Mouse (Mus musculus): ENCODE results near the gene Gle1. TPM values are rescaled to one million over a fixed set of nuclear protein-coding genes. Genes with fewer than 3 reads are reported as not detected.
"Not testable (repeated sequence)": the region's sequence is repeated elsewhere in the genome, so short reads cannot be mapped to it uniquely, and the experiment has no call there.

Gle1 gene
- polyA plus RNA-seq, 1 experiment from 2014 or later, result 71.3 TPM

DNA sequence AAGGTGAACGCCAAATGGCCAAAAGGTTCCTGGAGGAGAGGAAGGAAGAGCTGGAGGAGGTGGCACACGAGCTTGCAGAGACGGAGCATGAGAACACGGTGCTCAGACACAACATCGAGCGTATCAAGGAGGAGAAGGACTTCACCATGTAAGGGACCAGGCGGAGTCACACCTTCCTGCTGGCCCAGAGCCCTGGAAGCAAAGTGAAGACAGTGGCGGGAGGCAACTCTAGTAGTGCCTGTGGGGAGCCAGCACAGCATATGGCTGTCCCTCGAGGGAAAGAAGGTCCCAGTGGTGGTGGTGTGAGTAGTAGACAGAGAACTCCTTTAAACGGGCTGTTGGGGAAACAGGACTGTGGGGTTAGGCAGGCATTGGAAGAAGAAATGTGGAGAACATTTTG is 33.0 kb upstream of the Gle1 start:
- peaks cover 32% of the 10 kb centered on the region for H3K36me3 ChIP-seq (ENCODE audit: control insufficient read depth, insufficient read depth, low read length)
- no peak for ATAC-seq (ENCODE audit: insufficient read depth, low FRiP score, low TSS enrichment)
- 95% methylated on average over 10 of the region's 10 CpGs for WGBS

DNA sequence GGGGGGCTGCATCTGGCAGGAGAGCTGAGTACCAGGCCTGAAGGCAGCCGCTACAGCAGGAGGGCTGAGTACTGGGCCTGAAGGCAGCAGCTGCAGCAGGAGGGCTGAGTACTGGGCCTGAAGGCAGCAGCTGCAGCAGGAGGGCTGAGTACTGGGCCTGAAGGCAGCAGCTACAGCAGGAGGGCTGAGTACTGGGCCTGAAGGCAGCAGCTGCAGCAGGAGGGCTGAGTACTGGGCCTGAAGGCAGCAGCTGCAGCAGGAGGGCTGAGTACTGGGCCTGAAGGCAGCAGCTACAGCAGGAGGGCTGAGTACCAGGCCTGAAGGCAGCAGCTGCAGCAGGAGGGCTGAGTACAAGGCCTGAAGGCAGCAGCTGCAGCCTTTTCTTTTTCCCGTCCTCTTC is 27.1 kb upstream of the Gle1 start:
- H3K36me3 ChIP-seq (ENCODE audit: control insufficient read depth, insufficient read depth, low read length), result peaks cover 24% of the 10 kb centered on the region
- 94% methylated on average over 2 of the region's 2 CpGs for WGBS

More for the DNA sequence above, 33.0 kb upstream of the Gle1 start:
- Histone ChIP-seq H3K27me3 (ENCODE audit: control insufficient read depth, insufficient read depth, low read length) (no peaks in the 10 kb centered on the region), H3K4me2 (ENCODE audit: low read depth) (no peak overlapping the region), H3K4me3 (ENCODE audit: low read depth, low read length) (no peak overlapping the region), H3K27ac (ENCODE audit: low read depth, low read length) (no peak overlapping the region), H3K9me3 (ENCODE audit: control insufficient read depth, low read length) (no peaks in the 10 kb centered on the region), H3K9ac (ENCODE audit: low read length) (no peak overlapping the region), H3K4me1 (ENCODE audit: control insufficient read depth, insufficient read depth, low read length) (no peaks in the 10 kb centered on the region)
- DNase-seq (ENCODE audit: low spot score), result peak; percentile 3

DNA sequence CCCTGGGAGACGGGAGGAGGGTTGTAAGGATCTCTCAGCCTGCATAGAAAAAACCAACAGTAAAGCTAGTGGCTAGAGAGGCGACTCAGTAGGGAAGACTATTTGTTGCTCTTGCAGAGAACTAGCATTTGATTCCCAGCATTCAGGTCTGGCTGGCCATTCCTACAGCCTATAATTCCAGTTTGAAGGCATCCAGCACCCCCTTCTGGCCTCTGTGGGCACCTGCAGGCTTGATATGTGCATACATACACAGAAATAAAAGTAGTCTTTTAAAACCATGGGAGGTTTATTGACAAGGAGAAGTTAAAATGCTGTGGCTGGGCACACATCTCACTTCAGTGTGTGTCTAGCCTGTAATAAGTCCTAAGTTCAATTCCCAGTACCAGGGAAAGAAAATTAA is 25.2 kb upstream of the Gle1 start:
- no peak overlapping the region for H3K4me3 ChIP-seq (ENCODE audit: low read depth, low read length)
- H3K4me2 ChIP-seq (ENCODE audit: low read depth), result no peak overlapping the region
- no peak overlapping the region for H3K27ac ChIP-seq (ENCODE audit: low read depth, low read length)
- H3K4me1 ChIP-seq (ENCODE audit: control insufficient read depth, insufficient read depth, low read length), result no peaks in the 10 kb centered on the region
- no peaks in the 10 kb centered on the region for H3K27me3 ChIP-seq (ENCODE audit: control insufficient read depth, insufficient read depth, low read length)
- peak; percentile 16 for DNase-seq (ENCODE audit: low spot score)
- no peak for ATAC-seq (ENCODE audit: insufficient read depth, low FRiP score, low TSS enrichment)
- H3K9me3 ChIP-seq (ENCODE audit: control insufficient read depth, low read length), result no peaks in the 10 kb centered on the region
- WGBS, result 86% methylated on average over 2 of the region's 2 CpGs
- H3K36me3 ChIP-seq (ENCODE audit: control insufficient read depth, insufficient read depth, low read length), result peaks cover 24% of the 10 kb centered on the region
- no peak overlapping the region for H3K9ac ChIP-seq (ENCODE audit: low read length)

More for the DNA sequence above, 27.1 kb upstream of the Gle1 start:
- not testable (repeated sequence) for DNase-seq (ENCODE audit: low spot score); H3K27ac ChIP-seq (ENCODE audit: low read depth, low read length); H3K9ac ChIP-seq (ENCODE audit: low read length); ATAC-seq (ENCODE audit: insufficient read depth, low FRiP score, low TSS enrichment); H3K4me3 ChIP-seq (ENCODE audit: low read depth, low read length); H3K9me3 ChIP-seq (ENCODE audit: control insufficient read depth, low read length); H3K4me2 ChIP-seq (ENCODE audit: low read depth); H3K27me3 ChIP-seq (ENCODE audit: control insufficient read depth, insufficient read depth, low read length); H3K4me1 ChIP-seq (ENCODE audit: control insufficient read depth, insufficient read depth, low read length)

DNA sequence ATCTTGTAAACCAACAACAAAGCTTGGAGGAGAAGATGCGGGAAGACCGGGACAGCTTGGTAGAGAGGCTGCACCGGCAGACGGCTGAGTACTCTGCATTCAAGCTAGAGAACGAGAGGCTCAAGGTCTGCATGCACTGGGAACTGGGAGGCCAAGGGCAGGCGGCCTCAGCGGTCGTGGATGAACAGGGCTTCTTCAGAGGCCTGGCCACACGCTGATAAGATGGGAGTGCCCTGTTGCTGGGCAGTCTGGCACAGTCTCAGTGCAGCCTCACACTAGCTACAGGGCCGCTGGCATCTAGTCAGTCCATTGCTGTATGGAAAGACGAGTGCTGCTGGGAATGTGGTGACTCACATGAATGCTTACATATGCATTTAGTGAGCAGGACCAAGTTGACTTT is 17.6 kb upstream of the Gle1 start:
- no peak for ATAC-seq (ENCODE audit: insufficient read depth, low FRiP score, low TSS enrichment)
- DNase-seq (ENCODE audit: low spot score), result no peak
- 92% methylated on average over 11 of the region's 11 CpGs for WGBS
- no peaks in the 10 kb centered on the region for H3K4me1 ChIP-seq (ENCODE audit: control insufficient read depth, insufficient read depth, low read length)
- no peak overlapping the region for H3K4me2 ChIP-seq (ENCODE audit: low read depth)
- H3K27me3 ChIP-seq (ENCODE audit: control insufficient read depth, insufficient read depth, low read length), result no peaks in the 10 kb centered on the region
- no peak overlapping the region for H3K4me3 ChIP-seq (ENCODE audit: low read depth, low read length)
- H3K27ac ChIP-seq (ENCODE audit: low read depth, low read length), result no peak overlapping the region
- H3K9me3 ChIP-seq (ENCODE audit: control insufficient read depth, low read length), result no peaks in the 10 kb centered on the region
- peaks cover 40% of the 10 kb centered on the region for H3K36me3 ChIP-seq (ENCODE audit: control insufficient read depth, insufficient read depth, low read length)
- no peak overlapping the region for H3K9ac ChIP-seq (ENCODE audit: low read length)

DNA sequence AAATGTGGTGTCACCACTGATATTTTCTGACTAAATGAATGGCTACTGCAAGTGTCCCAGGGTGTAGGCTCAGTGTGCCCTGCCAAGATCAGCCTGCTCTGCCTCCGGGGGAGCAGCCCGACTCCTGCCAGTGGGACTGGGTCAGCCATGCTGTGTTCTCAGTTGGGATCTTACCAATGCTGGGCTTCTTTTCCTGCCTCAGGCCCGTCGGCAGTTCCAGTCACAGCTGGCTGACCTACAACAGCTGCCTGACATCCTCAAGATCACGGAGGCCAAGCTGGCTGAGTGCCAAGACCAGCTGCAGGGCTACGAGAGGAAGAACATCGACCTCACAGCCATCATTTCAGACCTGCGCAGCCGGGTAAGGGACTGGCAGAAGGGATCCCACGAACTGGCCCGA is 13.2 kb upstream of the Gle1 start:
- H3K4me1 ChIP-seq (ENCODE audit: control insufficient read depth, insufficient read depth, low read length), result no peaks in the 10 kb centered on the region
- ATAC-seq (ENCODE audit: insufficient read depth, low FRiP score, low TSS enrichment), result no peak
- H3K27ac ChIP-seq (ENCODE audit: low read depth, low read length), result no peak overlapping the region
- H3K36me3 ChIP-seq (ENCODE audit: control insufficient read depth, insufficient read depth, low read length), result peaks cover 46% of the 10 kb centered on the region
- no peaks in the 10 kb centered on the region for H3K27me3 ChIP-seq (ENCODE audit: control insufficient read depth, insufficient read depth, low read length)
- WGBS, result 82% methylated on average over 11 of the region's 11 CpGs
- H3K4me3 ChIP-seq (ENCODE audit: low read depth, low read length), result no peak overlapping the region
- H3K9me3 ChIP-seq (ENCODE audit: control insufficient read depth, low read length), result no peaks in the 10 kb centered on the region
- no peak for DNase-seq (ENCODE audit: low spot score)
- H3K9ac ChIP-seq (ENCODE audit: low read length), result no peak overlapping the region
- H3K4me2 ChIP-seq (ENCODE audit: low read depth), result no peak overlapping the region

DNA sequence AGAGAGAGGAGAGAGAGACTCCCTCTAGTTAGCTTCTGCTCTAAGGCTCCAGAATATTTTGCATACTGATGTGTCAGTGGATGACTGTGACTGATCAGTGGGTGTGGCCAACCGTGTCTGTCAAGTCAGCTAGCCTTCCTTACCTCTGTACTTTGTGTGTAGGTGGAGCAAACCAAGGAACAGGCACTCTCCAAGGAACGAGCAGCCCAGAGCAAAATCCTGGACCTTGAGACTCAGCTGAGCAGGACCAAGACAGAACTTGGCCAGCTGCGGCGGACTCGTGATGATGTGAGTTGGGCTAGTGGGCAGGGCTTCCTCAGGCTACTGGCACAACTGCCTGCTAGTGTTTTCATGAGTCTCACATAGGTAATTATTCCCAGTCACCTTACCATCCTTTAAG is 8.7 kb upstream of the Gle1 start:
- H3K4me3 ChIP-seq (ENCODE audit: low read depth, low read length), result no peak overlapping the region
- no peak overlapping the region for H3K27ac ChIP-seq (ENCODE audit: low read depth, low read length)
- 95% methylated on average over 5 of the region's 5 CpGs for WGBS
- no peaks in the 10 kb centered on the region for H3K9me3 ChIP-seq (ENCODE audit: control insufficient read depth, low read length)
- no peaks in the 10 kb centered on the region for H3K27me3 ChIP-seq (ENCODE audit: control insufficient read depth, insufficient read depth, low read length)
- H3K4me2 ChIP-seq (ENCODE audit: low read depth), result no peak overlapping the region
- peaks cover 44% of the 10 kb centered on the region for H3K36me3 ChIP-seq (ENCODE audit: control insufficient read depth, insufficient read depth, low read length)
- no peaks in the 10 kb centered on the region for H3K4me1 ChIP-seq (ENCODE audit: control insufficient read depth, insufficient read depth, low read length)
- ATAC-seq (ENCODE audit: insufficient read depth, low FRiP score, low TSS enrichment), result no peak
- H3K9ac ChIP-seq (ENCODE audit: low read length), result no peak overlapping the region
- no peak for DNase-seq (ENCODE audit: low spot score)

DNA sequence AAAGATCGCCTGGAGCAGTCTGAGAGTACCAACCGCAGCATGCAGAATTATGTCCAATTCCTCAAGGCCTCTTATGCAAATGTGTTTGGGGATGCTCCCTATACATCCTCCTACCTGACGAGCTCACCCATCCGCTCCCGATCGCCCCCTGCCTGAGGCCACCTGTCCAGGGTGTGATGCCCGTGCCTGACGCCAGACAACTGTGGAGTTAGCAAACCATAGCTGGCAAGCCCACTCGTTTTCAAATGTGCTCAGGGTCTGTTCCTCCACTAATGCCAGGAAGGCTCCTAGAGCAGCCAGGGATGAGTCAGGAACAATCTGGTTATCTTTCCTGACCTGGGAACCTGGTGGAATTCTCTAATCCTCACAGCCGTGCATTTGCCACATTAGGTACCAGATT is 4.7 kb upstream of the Gle1 start:
- H3K27me3 ChIP-seq (ENCODE audit: control insufficient read depth, insufficient read depth, low read length), result no peaks in the 10 kb centered on the region
- no peak overlapping the region for H3K27ac ChIP-seq (ENCODE audit: low read depth, low read length)
- ATAC-seq (ENCODE audit: insufficient read depth, low FRiP score, low TSS enrichment) (no peak), DNase-seq (ENCODE audit: low spot score) (no peak)
- H3K4me1 ChIP-seq (ENCODE audit: control insufficient read depth, insufficient read depth, low read length), result no peaks in the 10 kb centered on the region
- no peak overlapping the region for H3K9ac ChIP-seq (ENCODE audit: low read length)
- no peaks in the 10 kb centered on the region for H3K9me3 ChIP-seq (ENCODE audit: control insufficient read depth, low read length)
- H3K4me3 ChIP-seq (ENCODE audit: low read depth, low read length), result no peak overlapping the region
- H3K36me3 ChIP-seq (ENCODE audit: control insufficient read depth, insufficient read depth, low read length), result peaks cover 22% of the 10 kb centered on the region
- 89% methylated on average over 10 of the region's 10 CpGs for WGBS
- no peak overlapping the region for H3K4me2 ChIP-seq (ENCODE audit: low read depth)

DNA sequence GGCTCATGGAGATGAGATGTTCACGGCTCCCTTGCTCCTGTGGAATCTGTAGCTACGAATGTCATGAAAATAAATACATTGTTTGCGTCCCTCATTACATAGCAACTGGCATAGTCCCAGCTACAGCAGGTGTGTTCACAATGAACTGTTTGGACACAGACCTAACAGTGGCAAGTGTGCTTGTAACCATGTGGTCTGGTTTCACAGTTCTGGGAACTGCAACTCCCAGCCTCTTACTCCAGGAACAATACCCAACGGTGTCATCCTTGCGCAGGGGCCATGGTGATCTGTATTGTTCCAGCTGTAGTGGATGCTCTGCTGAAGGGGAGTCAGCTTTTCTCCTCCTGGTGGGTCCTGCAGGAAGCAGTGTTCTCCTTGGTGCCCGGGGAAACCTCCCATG is 4.0 kb upstream of the Gle1 start:
- ATAC-seq (ENCODE audit: insufficient read depth, low FRiP score, low TSS enrichment), result no peak
- no peaks in the 10 kb centered on the region for H3K9me3 ChIP-seq (ENCODE audit: control insufficient read depth, low read length)
- peaks cover 4% of the 10 kb centered on the region; the same call in 1 of the 2 replicates for H3K4me1 ChIP-seq (ENCODE audit: control insufficient read depth, insufficient read depth, low read length)
- no peak overlapping the region for H3K4me3 ChIP-seq (ENCODE audit: low read depth, low read length)
- H3K27me3 ChIP-seq (ENCODE audit: control insufficient read depth, insufficient read depth, low read length), result no peaks in the 10 kb centered on the region
- peaks cover 15% of the 10 kb centered on the region for H3K36me3 ChIP-seq (ENCODE audit: control insufficient read depth, insufficient read depth, low read length)
- no peak overlapping the region for H3K9ac ChIP-seq (ENCODE audit: low read length)
- no peak for DNase-seq (ENCODE audit: low spot score)
- 89% methylated on average over 6 of the region's 6 CpGs for WGBS
- no peak overlapping the region for H3K27ac ChIP-seq (ENCODE audit: low read depth, low read length)
- no peak overlapping the region for H3K4me2 ChIP-seq (ENCODE audit: low read depth)

DNA sequence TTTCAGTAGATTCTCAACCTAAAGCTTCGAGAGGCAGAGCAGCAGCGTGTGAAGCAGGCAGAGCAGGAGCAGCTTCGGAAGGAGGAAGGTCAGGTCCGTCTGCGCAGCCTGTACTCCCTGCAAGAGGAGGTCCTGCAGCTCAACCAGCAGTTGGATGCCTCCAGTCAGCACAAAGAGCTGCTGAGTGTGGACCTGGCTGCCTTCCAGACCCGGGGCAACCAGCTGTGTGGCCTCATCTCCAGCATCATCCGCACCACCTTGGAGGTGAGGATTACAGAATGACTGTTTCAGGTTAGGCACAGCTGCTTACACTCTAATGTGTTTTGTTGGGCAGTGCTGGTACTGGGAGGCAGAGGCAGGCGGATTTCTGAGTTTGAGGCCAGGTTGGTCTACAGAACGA is 4.8 kb downstream of the Gle1 start:
- no peak for ATAC-seq (ENCODE audit: insufficient read depth, low FRiP score, low TSS enrichment)
- Histone ChIP-seq H3K9ac (ENCODE audit: low read length) (no peak overlapping the region), H3K9me3 (ENCODE audit: control insufficient read depth, low read length) (no peaks in the 10 kb centered on the region), H3K4me3 (ENCODE audit: low read depth, low read length) (no peak overlapping the region), H3K27ac (ENCODE audit: low read depth, low read length) (no peak overlapping the region), H3K36me3 (ENCODE audit: control insufficient read depth, insufficient read depth, low read length) (peaks cover 22% of the 10 kb centered on the region), H3K4me1 (ENCODE audit: control insufficient read depth, insufficient read depth, low read length) (peaks cover 4% of the 10 kb centered on the region; the same call in 1 of the 2 replicates), H3K4me2 (ENCODE audit: low read depth) (no peak overlapping the region), H3K27me3 (ENCODE audit: control insufficient read depth, insufficient read depth, low read length) (no peaks in the 10 kb centered on the region)
- DNase-seq (ENCODE audit: low spot score), result no peak
- 95% methylated on average over 9 of the region's 9 CpGs for WGBS

Measured in neural tube, embryonic 11.5 days (tissue).